Mouse (Mus musculus) hindlimb bud, embryonic 11.5 days (tissue): Measurements from ENCODE around the gene Skap1.
"Not testable (repeated sequence)": the region's sequence is repeated elsewhere in the genome, so short reads cannot be mapped to it uniquely, and the experiment has no call there.

Experiments
- DNase-seq: peaks from one replicate; pipeline ENCODE4 v3.0.0-alpha.2; 2012; ENCODE audit warnings: low read depth, low spot score; ENCODE audit errors: extremely low spot score

Skap1 gene

DNA sequence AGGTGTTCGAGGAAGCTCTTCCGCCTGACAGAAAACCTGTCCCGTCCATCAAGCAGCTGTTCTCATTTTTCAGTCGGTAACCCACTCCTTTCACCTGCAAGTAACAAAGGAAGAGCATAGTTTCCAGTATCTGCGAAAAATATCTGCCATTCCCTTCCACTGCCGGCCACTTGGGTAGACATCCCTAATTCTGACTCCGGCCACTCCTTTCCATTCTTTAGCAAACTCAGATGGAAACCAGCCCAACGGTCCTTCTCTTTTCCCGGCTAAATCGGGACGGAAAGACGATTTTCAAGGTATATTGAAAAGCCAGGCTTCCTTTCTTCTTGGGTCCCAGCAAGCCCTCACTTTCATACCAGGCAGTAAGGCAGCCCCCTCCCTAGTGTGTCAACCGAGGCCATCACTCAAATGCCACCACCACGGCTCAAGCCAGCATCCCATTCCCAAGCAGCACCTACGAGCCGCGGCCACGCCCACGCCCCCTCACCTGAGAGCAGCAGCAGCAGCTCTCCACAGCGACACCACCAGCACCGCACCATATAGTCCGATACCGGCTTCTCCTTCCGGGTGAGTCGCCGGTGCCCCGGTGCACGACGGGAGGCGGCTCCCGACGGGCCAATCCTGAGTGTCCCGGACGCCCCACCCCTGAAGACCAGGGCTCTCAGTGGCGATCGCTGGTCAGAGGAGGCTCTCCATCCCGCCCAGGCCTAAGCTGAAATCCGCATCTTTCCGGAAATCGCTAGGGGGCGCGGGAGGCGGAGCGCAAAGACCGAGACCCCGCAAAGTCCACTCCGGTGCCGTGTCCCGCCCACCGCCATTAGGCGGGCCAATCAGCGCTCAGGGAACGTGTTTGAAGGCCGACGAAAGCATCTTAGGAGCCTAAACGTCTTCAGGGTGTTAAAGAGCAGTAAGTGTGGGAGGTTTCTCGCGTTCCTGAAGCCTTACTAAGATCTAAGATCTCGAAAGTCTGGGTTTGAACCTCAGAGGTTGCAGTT, 312.9 kb downstream of the Skap1 start, which contains the start of gene Snx11:
TSS of gene Snx11 (minus strand) at position 592 of the 995 bp plus-strand sequence.
- DNase-seq = peak; percentile 96

DNA sequence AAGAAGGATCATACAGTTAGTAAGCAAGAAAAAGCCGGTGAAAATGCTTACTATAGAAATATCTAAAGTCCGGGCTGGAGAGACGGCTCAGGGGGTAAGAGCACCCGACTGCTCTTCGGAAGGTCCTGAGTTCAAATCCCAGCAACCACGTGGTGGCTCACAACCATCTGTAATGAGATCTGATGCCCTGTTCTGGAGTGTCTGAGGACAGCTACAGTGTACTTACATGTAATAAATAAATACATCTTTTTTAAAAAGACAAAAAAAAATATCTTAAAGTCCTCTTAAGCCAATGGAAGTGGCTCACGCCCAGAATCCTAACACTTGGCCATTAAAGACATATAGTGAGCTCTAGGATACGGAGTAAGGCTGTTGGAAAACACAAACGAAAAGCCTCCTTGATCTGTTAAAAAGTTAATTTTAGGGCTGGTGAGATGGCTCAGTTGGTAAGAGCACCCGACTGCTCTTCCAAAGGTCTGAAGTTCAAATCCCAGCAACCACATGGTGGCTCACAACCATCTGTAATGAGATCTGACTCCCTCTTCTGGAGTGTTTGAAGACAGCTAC, 313.8 kb downstream of the Skap1 start:
- DNase-seq = not testable (repeated sequence)

DNA sequence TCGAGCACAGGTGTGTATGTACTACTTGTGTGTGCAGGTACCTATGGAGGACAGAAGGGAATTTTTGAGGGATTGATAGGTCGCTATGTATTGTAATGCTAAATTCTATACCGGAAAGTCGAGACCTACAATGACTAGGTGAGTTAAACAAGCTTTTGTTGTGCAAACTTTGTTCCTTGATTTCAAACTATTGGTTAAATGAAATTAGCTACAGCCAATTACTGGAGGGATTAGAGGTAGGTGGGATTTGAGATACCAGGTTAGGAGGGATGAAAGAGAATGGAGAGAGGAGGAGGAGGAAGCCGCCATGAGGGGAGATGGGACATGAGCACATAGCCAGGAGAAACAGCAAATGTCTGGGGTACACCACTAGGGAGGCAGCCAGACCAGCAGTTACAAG, 315.9 kb downstream of the Skap1 start:
- no peak for DNase-seq

DNA sequence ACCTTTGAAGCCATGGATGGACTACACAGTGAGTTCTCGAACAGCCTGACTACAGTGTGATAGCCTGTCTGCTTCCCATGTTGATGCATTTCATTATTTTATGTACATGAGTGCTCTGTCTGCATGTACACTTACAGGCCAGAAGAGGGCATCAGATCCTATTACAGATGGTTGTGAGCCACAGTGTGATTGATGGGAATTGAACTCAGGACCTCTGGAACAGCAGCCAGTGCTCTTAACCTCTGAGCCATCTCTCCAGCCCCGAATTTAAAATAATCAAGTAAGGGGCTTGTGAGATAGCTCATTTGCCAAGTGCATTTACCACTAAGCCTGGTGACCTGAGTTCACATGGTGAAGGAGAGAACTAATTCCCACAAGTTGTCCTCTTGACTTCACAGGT, 317.0 kb downstream of the Skap1 start:
- no peak for DNase-seq

DNA sequence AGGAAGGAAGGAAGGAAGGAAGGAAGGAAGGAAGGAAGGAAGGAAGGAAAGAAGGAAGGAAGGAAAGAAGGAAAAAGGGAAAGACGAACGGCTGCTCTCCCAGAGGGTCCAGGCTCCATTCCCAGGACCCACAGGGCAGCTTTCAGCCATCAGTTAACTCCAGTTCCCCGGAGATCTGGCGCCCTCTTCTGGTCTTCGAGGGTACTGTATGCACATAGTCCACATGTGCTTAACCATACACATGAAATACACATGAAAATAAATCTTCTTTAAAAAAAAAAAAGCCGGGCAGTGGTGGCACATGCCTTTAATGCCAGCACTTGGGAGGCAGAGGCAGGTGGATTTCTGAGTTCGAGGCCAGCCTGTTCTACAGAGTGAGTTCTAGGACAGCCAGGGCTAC, 320.5 kb downstream of the Skap1 start:
- peak; percentile 52 for DNase-seq

DNA sequence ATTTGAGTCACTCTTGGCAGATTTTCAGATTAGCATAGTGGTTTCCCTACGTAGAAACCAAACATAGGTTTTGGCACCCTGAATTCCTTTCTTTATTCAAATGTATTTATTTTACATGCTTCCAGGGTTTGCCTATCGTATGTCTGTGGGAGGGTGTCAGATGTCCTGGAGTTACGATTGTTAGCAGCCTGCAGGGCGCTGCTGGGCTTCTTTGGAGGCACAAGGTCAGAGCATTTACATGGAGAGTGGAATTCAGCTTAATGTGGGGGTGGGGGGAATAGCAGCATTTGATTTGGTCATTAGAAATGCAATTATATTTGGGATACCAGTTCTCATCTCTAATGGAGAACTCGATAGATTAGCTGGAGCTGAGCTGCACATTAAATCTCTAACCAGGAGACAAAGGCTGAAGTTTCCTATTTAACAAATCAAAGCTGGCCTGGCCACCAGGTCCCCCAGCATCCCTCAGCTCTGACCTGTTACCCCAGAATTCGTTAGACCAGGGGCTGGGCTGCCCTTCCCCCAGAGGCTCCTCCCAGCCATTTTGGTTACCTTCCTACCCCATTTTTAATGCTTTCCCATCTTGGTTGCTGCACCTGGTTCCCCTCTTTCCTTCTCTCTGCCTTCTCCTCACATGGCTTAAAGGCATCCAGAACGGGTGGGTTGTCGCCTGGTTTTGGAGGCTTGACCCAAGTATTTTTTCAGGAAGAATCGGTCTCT, 322.5 kb downstream of the Skap1 start:
- no peak for DNase-seq

DNA sequence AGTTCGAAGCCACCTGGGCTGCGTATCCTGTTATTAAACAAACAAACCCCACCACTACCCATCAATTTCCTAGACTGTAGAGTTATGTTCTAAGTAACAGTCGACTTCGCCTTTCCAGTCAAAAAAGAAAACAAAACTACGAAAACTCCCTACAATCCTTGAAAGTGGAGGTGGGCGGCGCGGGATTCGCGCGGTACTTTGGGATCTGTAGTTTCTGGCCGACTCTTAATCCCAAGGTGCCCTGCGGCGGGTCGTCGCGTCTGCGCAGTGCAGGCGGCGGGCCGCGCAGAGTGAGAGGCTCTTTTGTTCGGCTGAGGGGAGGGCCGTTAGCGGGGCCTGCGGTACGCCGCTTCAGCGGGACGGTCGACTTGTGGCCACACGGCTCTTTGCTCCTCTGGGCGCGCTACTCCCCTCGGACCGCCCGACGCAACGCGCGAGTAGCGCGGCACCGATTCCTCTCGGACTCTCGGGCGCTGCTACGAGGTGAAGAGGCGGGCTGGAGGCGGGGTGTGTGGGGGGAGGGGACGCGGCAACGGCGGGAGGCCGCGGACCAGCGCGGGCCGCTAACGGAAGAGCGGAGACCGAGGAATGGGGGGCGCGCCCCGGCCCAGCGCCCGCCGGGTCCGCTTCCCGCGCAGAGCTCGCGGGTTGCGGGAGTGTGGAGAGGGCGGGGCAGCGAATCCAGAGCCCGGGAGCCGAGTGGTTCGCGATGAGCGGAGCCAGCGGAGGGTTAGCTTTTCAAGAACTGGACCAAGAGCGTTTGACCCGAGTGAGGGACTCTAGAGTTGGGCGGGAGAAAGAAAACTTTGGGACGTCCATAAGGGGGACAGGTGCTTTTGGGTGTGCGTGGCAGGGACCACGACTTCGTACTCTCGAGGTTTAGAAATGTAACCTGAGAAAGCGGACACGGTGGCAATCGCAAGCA, 324.7 kb downstream of the Skap1 start, which contains the start of gene Cbx1:
TSS of gene Cbx1 (plus strand) at position 257 of the 925 bp plus-strand sequence.
- peak; percentile 56 for DNase-seq

DNA sequence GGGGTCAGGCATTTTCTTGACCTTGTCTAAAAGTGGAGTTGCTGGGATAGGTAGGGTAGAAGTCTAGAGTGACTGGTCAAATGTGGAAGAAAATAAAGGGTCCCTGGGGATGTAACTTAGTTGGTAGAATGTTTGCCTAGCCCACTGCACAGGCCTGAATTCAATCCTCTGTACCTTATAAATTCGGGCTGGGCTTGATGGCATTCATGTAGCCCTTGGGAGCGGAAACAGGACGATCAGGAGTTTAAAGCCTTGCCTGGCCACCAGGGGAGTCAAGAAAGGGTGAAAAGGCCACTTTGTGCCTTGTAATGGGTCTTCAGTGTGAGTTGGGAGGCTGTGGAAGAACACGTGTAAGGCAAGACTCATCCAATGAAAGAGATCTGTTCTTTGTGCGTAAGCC, 325.6 kb downstream of the Skap1 start:
- DNase-seq = no peak

DNA sequence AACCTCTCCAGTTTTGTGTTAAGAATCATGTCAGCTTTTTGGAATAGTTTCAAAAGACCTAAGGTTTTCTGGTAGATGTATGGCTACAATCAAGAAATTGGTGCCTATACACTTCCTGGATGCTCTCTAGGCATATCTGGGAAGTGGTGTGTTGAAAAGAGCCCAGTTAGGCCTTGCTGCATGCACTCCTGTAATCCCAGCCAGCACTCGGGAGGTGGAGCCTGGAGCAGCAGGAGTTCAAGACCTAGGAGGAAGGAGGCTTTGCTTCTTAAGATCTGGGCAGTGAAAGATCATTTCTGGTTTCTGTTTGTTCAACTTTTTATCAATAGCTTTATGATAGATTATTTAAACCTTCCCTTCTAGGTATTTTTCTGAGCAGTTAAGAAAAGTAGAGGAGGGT, 326.3 kb downstream of the Skap1 start:
- DNase-seq = no peak

DNA sequence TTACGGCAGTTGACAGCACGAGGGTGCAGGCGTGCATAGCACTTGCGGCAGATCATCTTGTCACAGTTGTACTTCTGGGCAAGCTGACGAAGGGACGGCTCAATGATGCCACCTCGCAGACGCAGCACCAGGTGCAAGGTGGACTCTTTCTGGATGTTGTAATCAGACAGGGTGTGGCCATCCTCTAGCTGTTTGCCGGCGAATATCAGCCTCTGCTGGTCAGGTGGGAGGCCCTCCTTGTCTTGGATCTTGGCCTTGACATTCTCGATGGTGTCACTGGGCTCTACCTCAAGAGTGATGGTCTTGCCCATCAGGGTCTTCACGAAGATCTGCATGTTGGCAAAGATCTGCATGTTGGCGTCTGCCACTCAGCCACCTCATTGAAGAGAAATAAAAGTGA, 331.1 kb downstream of the Skap1 start:
- DNase-seq = no peak

DNA sequence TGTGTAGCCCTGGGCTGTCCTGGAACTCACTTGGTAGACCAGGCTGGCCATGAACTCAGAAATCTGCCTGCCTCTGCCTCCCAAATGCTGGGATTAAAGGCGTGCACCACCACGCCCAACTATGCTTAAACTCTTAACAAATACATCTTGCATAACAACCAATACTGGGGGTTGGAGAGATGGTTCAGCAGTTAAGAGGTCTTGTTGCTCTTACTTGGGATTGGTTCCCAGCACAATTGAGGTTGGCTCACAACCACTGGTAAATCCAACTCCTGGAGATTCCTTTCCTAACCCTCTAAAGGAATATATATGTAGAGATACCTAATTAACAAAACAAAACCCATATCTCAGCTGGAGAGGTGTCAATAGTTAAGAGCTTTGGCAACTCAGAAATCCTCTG, 331.7 kb downstream of the Skap1 start:
- DNase-seq = no peak

DNA sequence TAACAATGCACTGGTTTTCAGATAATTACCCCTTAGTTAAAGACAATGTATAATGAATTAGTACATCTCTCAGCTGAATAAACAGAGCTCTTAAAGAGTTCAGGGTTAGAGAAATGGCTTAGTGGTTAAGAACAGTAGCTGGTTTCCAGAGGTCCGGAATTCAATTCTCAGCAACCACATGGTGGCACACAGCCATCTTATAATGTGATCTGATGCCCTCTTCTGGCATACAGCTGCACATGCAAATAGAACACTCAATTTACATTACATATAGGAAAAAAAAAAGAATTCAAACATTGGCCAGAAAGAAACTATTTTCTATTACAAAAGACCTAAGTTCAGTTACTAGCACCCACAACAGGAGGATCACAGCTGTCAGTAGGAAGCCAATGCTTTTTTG, 332.2 kb downstream of the Skap1 start:
- no peak for DNase-seq

DNA sequence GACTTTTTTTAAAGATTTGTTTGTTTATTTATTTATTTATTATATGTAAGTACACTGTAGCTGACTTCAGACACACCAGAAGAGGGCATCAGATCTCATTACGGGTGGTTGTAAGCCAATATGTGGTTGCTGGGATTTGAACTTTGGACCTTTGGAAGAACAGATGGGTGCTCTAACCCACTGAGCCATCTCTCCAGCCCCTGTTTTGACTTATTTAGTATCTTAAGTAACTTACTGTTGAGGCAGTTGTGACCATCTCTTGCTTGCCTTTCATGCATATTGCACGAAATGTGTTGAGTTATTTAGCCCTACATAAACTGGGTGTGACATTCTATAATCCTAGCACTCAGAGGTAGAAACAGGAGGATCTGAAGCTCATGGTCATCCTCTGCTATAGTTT, 335.1 kb downstream of the Skap1 start:
- no peak for DNase-seq

DNA sequence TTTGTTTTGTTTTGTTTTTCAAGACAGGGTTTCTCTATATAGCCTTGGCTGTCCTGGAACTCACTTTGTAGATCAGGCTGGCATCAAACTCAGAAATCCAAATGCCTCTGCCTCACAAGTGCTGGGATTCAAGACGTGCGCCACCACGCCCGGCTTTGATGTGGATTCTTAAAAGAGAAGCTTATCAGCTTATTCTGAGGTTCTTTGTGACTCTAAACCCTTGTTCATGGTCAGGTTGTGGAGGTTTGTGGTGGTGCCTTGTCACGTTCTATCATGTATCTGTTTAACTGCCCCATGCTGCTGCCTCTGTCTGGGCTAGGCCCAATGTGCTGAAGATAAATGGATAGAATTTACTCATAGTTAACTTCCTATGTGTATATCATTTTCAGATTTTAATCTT, 341.2 kb downstream of the Skap1 start:
- DNase-seq = no peak

DNA sequence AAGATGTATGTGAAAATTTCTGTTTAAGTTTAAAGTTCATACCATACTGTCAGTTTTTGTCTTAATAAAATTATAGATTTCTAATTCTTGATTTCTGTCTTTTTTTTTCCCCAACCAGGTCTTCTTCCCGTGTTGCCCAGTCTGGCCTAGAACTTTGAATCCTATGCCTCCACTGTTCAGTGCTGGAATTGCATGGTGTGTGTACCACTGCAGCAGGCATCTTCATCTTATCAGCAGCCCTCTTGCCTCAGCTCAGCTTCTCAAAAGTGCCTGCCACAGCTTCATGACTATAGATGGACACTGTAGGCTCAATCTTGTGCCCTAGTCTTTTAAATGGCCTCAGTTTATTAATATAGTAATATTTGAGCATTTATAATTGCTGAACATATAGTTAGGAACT, 343.7 kb downstream of the Skap1 start:
- DNase-seq = no peak
